Mouse (Mus musculus) thymus, adult 2 months (tissue): ENCODE measurements at regions not wholly inside any gene's neighbourhood (a gene's known extent, or its start where the extent isn't known, plus 50 kb on each side); places are given as distances from the start of the nearest gene placed in this dataset.

Source experiments
- CTCF ChIP-seq: fragments of 200-500 bp; IDR thresholded peaks from 2 replicates; pipeline ENCODE4 v1.5.1; 2012; ENCODE audit warnings: mild to moderate bottlenecking, control low read depth, low read length, moderate library complexity, borderline replicate concordance; ENCODE audit not compliant: control insufficient read depth, poor library complexity, insufficient read depth; ENCODE audit errors: extremely low read depth
- POLR2A ChIP-seq: fragments of 200-500 bp; IDR thresholded peaks from 2 replicates; pipeline ENCODE4 v1.6.1; 2012; ENCODE audit warnings: mild to moderate bottlenecking, low read length, control low read depth, moderate library complexity; ENCODE audit not compliant: control insufficient read depth, poor library complexity, insufficient read depth; ENCODE audit errors: extremely low read depth

- TF ChIP-seq CTCF (no peak), POLR2A (no peak)
These were observed 72.4 kb upstream of the Epcam start for GRCm38 (mm10) chr17:87563375-87563774.
